Mouse (Mus musculus) small intestine, adult 2 months (tissue): ENCODE results near the gene Hexim1. TPM values are rescaled to one million over a fixed set of nuclear protein-coding genes. Genes with fewer than 3 reads are reported as not detected.

Source experiments
- H3K27ac ChIP-seq: fragments of 200-500 bp; 2 replicates; pipeline ENCODE4 v1.5.1; 2012; ENCODE audit warnings: low read depth, low read length, control low read depth, inconsistent platforms; ENCODE audit not compliant: insufficient read depth
- H3K27me3 ChIP-seq: fragments of 200-500 bp; 2 replicates; pipeline ENCODE4 v1.6.1; 2012; ENCODE audit warnings: mild to moderate bottlenecking, moderate library complexity, low read length, inconsistent platforms; ENCODE audit not compliant: control insufficient read depth, insufficient read depth
- H3K36me3 ChIP-seq: fragments of 200-500 bp; 2 replicates; pipeline ENCODE4 v1.6.1; 2012; ENCODE audit warnings: mild to moderate bottlenecking, low read length, control low read depth, inconsistent platforms; ENCODE audit not compliant: control insufficient read depth, insufficient read depth
- H3K4me1 ChIP-seq: fragments of 200-500 bp; 2 replicates; pipeline ENCODE4 v1.6.1; 2012; ENCODE audit warnings: low read length, inconsistent platforms, mixed read lengths; ENCODE audit not compliant: control insufficient read depth, insufficient read depth, insufficient read length
- H3K4me3 ChIP-seq: fragments of 200-500 bp; 2 replicates; pipeline ENCODE4 v1.5.1; 2012; ENCODE audit warnings: low read depth, mild to moderate bottlenecking, control low read depth, inconsistent platforms, low read length, moderate library complexity
- CTCF ChIP-seq: fragments of 200-500 bp; IDR thresholded peaks from 2 replicates; pipeline ENCODE4 v1.5.1; 2012; ENCODE audit warnings: low read depth, mild to moderate bottlenecking, control low read depth, inconsistent platforms, low read length, moderate library complexity, mixed read lengths; ENCODE audit not compliant: insufficient replicate concordance, insufficient read length; ENCODE audit errors: extremely low read depth
- POLR2A ChIP-seq: fragments of 200-500 bp; IDR thresholded peaks from 2 replicates; pipeline ENCODE4 v1.6.1; 2012; ENCODE audit warnings: low read depth, mild to moderate bottlenecking, control low read depth, inconsistent platforms, low read length, moderate library complexity
- WGBS: fragments of 180-500 bp; shearing (Covaris S2); methylation state at CpG from one replicate; pipeline ENCODE4 v1.1.7; 2018; 5-methylcytosine and 5-hydroxymethylcytosine counted together
- polyA plus RNA-seq: library from polyadenylated mRNA; depleted of rRNA; stranded (reverse); fragments of >200 nt; gene quantifications from 2 replicates; pipeline ENCODE4 v1.2.3, GENCODE M21; 2012

Gene Hexim1
- polyA plus RNA-seq, 1 experiment, result 11.4 TPM

DNA sequence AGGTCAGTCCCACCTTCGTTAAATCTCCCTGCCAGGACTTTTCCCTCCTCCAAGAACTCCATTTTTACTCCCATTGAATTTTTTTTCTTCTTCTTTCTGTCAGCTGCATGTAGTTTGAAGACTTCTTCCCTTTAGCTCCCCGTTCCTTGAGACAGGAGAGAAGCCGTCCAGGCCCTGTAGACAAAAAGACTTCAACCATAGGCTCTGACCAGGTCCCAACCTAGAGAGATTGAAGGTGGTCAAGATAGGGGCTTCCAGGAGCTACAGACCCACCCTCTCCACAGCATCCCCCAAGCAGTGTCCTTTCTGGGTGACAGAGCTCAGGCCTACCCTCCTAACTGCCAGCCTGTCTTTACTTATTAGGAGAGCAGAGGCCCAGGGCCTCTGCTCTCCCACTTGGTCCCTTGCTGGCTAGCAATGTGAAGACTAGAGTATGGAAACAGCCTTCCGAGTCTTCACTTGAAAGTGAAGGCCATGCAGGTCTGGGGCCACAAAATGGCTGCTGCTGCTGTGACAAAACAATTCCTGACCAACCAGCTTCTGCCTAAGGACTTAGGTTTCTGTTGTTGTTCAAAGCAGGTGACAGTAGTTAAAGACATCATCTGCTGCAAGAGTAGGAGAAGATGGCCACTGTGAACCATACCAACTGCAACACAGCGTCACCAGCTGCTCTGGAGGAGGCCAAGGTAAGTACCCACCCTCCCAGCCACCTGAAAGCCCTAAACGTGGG, 17.6 kb downstream of the Hexim1 start:
- Histone ChIP-seq H3K27ac (peak overlapping the region; percentile 48), H3K4me3 (peak overlapping the region; percentile 57), H3K36me3 (no peaks in the 10 kb centered on the region), H3K4me1 (peaks cover 5% of the 10 kb centered on the region; the same call in 1 of the 2 replicates), H3K27me3 (no peaks in the 10 kb centered on the region)
- WGBS, result 59% methylated on average over 6 of the region's 6 CpGs
- TF ChIP-seq POLR2A (no peak), CTCF (no peak)

DNA sequence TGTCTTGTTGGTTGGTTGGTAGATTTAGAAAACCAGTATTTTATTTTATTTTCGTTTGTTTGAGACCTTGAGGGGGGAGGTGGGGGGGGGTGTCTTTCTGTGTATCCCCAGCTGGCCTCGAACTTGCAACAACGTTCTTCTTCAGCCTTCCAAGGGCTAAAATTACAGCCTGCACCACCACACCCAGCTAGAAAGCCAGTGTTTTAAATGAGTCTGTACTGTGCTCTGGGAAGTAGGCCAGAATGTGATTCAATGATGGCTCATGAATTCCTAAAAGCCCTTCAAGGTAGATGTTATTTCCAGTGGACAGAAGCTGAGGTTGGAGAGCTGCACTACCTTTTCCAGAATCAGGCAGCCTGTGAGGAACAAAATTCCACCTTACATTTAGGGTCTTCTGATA, 18.2 kb downstream of the Hexim1 start:
- Histone ChIP-seq H3K4me3 (no peak overlapping the region), H3K27ac (no peak overlapping the region), H3K36me3 (no peaks in the 10 kb centered on the region), H3K27me3 (no peaks in the 10 kb centered on the region), H3K4me1 (peaks cover 5% of the 10 kb centered on the region; the same call in 1 of the 2 replicates)
- TF ChIP-seq POLR2A (no peak), CTCF (no peak)
- WGBS, result 42% methylated on average over 3 of the region's 3 CpGs

GRCm38 (mm10) chr11:103136039-103136577, 20.1 kb downstream of the Hexim1 start:
- Histone ChIP-seq H3K4me3 (no peak overlapping the region), H3K27me3 (no peaks in the 10 kb centered on the region), H3K27ac (no peak overlapping the region), H3K4me1 (peaks cover 15% of the 10 kb centered on the region), H3K36me3 (no peaks in the 10 kb centered on the region)
- WGBS, result 88% methylated on average over 8 of the region's 8 CpGs
- TF ChIP-seq CTCF, result no peak
- TF ChIP-seq POLR2A, result no peak

DNA sequence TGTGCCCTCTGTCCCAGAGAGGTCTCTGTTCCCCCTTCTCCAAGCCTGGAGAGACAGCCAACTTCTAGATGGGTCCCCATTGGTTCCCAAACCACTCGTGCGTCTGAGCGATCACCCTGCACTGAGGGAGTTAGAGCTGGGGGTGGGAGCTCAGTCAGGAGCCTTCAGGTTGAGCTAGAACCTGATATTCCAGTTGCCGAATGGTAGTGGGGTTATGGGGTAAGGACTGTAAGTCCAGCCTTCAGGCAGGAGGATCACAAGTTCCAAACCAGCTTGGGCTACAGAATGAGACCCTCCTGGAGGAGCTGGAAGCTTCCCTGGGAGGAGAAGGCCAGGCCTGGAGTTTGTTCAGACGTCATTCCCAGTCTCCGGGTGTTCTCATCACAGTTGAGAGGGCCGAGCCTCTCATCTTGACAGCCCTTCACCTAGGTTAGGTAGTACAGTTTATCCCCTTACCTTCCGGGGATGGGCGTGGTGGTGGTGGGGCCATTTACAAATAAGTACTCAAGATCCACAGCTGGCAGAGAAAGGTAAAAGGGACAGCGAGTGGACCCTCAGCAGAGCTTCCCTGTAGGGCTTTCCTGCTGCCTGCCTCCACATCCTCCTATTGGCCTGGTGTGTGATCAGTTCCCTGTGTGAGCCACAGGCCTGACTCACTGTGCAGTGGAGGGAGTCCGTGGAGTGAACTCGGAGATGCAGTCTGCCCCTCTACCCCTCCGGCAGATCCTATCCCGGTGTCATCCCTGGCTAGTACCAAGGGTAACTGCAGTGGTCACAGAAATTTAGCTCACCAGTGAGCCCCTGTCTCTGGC, 24.1 kb downstream of the Hexim1 start:
- 50% methylated on average over 14 of the region's 14 CpGs for WGBS
- no peaks in the 10 kb centered on the region for H3K27me3 ChIP-seq
- H3K4me1 ChIP-seq, result peaks cover 32% of the 10 kb centered on the region
- H3K4me3 ChIP-seq, result no peak overlapping the region
- peak overlapping the region; percentile 95 for H3K27ac ChIP-seq
- H3K36me3 ChIP-seq, result no peaks in the 10 kb centered on the region
- TF ChIP-seq POLR2A, result peak; percentile 13; the same call in 1 of the 2 replicates
- no peak for TF ChIP-seq CTCF

DNA sequence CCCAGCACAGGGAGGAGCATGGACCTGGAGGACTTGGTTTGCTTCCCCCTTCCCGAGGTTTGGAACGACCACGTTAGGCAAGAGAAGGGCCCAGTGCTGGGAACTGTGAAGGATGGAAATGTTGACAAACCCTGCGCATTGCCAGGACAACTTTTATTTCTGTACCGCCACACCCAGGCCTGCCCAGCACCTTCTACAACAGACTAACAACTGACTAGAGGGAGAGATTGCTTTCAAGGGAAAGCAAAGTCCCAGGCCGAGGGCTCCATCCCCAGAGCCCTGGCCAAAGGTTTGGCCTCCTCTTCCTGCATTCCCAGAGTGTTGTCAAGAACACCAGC, 24.7 kb downstream of the Hexim1 start:
- Histone ChIP-seq H3K27me3 (no peaks in the 10 kb centered on the region), H3K36me3 (no peaks in the 10 kb centered on the region), H3K27ac (peak overlapping the region; percentile 95), H3K4me3 (no peak overlapping the region), H3K4me1 (peaks cover 32% of the 10 kb centered on the region)
- WGBS, result 10% methylated on average over 6 of the region's 6 CpGs
- no peak for TF ChIP-seq POLR2A
- TF ChIP-seq CTCF, result no peak

- peak overlapping the region; percentile 95 for H3K27ac ChIP-seq
- WGBS, result 12% methylated on average over 10 of the region's 11 CpGs
- peak overlapping the region; percentile 36 for H3K4me3 ChIP-seq
- H3K27me3 ChIP-seq, result no peaks in the 10 kb centered on the region
- no peaks in the 10 kb centered on the region for H3K36me3 ChIP-seq
- peaks cover 32% of the 10 kb centered on the region for H3K4me1 ChIP-seq
- TF ChIP-seq POLR2A (0 out of 2 replicates have a peak, but pooled peaks have one; percentile 3), CTCF (no peak)
Measured at GRCm38 (mm10) chr11:103141101-103141943, 25.3 kb downstream of the Hexim1 start.
